Mouse (Mus musculus) embryonic stem cell, embryonic (primary cell): Measurements from ENCODE around the gene Dtx3l.

Experiments
- CTCF ChIA-PET, 4 experiments: fragments of 300-600 bp in 2 of 4; fragments of 350-600 bp in 2 of 4; sonication (Branson Sonifier 250); formaldehyde crosslinking; loops; one replicate each; lab custom pipeline; 2022; ENCODE audit warnings: inconsistent platforms in 2 of 4; lab: Charles Lee
- POLR2A ChIA-PET, 4 experiments: fragments of 300-600 bp in 2 of 4; fragments of 350-600 bp in 2 of 4; sonication (Branson Sonifier 250); formaldehyde crosslinking; loops; one replicate each; lab custom pipeline; 2022; ENCODE audit warnings: antibody characterized with exemption in 4 of 4, inconsistent platforms in 1 of 4; lab: Charles Lee

The Dtx3l gene

DNA sequence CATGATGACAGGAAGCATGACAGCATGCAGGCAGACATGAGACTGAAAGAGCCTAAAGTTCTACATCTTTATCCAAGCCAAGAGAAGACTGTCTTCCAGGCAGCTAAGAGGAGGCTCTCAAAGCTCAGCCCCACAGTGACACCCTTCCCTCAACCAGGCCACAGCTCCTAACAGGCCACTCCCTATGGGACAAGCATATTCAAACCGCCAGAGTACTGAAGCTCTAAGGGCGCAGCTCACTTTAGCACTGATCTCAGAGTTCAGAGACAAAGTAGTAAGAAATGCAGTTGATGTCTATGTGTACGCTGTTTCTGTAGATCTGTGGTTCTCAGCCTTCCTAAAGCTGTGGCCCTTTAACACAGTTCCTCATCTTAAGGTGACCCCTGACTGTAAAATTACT is 12.3 kb upstream of the Dtx3l start:
- CTCF ChIA-PET = interaction anchor here in 3 of 4 experiments (0.6 to 1.5 kb wide), 6 partner anchors 11 to 104 kb away, joined by 3 to 5 read pairs (median 3); partner anchors contain the start of gene Parp14 (in 1 of the 3)
- POLR2A ChIA-PET = interaction anchor here in 3 of 4 experiments (0.6 to 3.0 kb wide), 13 partner anchors 8 to 387 kb away, joined by 3 to 13 read pairs (median 5); no protein-coding TSS in a partner anchor

DNA sequence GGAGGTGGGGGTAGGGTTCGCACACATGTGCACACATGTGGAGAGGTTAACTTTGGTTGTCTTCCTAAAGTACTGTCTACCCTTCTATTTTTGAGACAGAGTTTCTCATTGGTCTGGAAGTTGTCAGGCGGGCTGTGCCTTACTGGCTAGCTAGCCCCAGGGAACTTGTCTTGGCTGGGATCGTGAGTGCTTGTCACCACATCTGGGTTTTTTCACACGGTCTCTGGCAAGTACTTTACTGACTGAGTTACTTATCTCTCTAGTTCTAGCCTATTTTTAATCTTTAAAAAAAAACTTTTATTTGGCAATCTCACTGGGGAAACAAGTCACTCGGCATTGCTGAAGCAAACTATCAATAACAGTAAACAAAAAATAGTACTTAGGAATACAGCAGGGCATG is 10.3 kb upstream of the Dtx3l start:
- CTCF ChIA-PET = interaction anchor here in 2 of 4 experiments (1.3 to 1.8 kb wide), 3 partner anchors 9 to 34 kb away, joined by 3 to 6 read pairs (median 5); partner anchors contain the start of gene Dtx3l (in 1 of the 2)
- POLR2A ChIA-PET = interaction anchor here in 1 of 4 experiments (1.0 to 5.0 kb wide), 5 partner anchors 10 to 35 kb away, joined by 3 to 28 read pairs (median 10); partner anchors contain the start of genes Dtx3l and Parp9

DNA sequence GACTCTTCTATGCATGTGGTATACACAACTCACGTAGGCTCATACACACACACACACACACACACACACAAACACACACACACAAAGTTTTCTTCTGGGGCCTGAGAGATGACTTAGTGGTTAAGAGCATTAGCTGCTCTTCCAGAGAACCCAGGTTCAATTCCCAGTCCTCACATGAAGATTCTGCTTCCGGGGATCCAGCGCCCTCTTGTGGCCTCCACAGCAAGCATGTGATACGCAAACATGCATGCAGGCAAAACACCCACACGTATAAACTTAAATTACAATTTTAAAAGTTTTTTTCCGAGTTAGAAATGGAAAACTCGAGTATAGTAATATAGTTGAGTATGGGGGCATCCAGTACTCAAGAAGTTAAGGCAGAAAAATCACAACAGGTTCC is 2.4 kb upstream of the Dtx3l start:
- ChIA-PET POLR2A (interaction anchor here in 2 of 4 experiments (0.6 to 3.3 kb wide), 5 partner anchors 15 to 151 kb away, joined by 3 to 18 read pairs (median 4); no protein-coding TSS in a partner anchor), CTCF (interaction anchor here (0.5 to 1.3 kb wide), 9 partner anchors 13 to 1044 kb away, joined by 3 to 8 read pairs (median 3); no protein-coding TSS in a partner anchor)

DNA sequence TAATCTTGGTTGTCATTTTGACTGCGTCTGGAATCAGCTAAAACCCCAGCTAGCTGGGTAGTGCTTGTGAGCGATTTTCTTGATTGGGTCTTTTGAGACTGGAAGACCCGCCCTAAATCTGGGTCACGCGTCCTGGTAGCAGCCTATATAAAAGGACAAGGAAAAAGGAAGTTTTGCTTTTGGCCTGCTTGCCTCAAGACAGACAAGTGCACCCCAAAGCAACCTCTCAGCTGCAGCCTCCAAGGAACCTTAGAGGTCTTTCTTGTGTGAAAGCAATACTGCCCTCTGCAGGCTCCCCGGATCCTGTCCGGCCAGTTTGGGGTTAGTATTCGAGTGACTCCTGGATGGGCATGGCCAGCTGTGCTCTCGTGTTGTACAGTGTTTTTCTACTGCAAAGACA is 739 bp upstream of the Dtx3l start:
- CTCF ChIA-PET = interaction anchor here (0.6 to 1.9 kb wide), 31 partner anchors 9 to 846 kb away, joined by 3 to 9 read pairs (median 4); partner anchors contain the start of genes Parp14 (in 1 of the 4), Sema5b (in 1 of the 4) and Wdr5b (in 1 of the 4)
- POLR2A ChIA-PET = interaction anchor here in 3 of 4 experiments (0.6 to 3.3 kb wide), 29 partner anchors 8 to 1447 kb away, joined by 3 to 18 read pairs (median 3); no protein-coding TSS in a partner anchor

DNA sequence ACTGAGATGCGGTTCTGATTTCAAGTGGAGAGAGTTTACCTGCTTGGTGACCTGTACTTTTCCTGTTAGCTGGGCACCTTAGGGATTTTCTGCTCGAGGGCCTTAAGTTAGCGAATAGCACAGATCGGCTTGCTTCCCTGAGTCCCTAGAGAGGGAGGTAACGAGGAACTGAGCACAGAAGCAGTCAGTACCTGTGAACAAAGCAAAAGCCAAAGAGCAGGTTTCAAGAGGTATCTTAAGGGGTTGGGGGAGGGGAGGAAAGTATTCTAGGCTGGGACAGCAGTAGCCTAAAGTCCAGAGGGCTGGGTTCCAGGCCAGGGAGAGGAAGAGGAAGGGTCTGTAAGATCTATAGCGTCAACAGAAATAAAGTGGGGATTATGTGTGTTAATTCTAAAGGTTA is 310 bp upstream of the Dtx3l start:
- ChIA-PET POLR2A (interaction anchor here in 3 of 4 experiments (0.6 to 3.3 kb wide), 26 partner anchors 9 to 858 kb away, joined by 3 to 18 read pairs (median 3); partner anchors contain the start of gene Wdr5b (in 1 of the 3)), CTCF (interaction anchor here (0.6 to 1.9 kb wide), 24 partner anchors 9 to 828 kb away, joined by 3 to 8 read pairs (median 4); partner anchors contain the start of genes Sema5b (in 1 of the 4) and Wdr5b (in 1 of the 4))

DNA sequence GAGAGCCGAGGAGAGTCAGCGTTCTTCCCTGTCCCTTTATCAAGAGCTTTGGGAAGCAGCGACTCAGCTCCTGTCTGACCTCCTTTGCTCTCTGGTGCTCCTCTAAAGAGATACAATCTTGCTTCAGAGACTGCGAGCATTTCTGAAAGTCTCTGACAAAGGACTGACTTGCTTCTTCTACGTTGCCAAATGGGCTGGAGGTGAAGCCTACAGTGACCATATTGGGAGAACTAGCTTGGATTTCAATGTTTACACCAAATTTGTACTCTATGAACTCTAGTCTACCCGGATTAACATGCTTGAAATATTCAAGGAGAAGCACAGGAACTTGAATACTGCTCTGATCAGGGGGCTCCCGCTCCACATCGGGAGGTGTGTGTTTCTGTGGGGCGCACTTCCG is 5.8 kb downstream of the Dtx3l start:
- CTCF ChIA-PET = interaction anchor here in 2 of 4 experiments (0.5 to 0.6 kb wide), 2 partner anchors 11 to 1183 kb away, joined by 3 to 5 read pairs; no protein-coding TSS in a partner anchor
- POLR2A ChIA-PET = interaction anchor here in 2 of 4 experiments (1.0 to 1.9 kb wide), 9 partner anchors 10 to 72 kb away, joined by 3 to 7 read pairs (median 4); no protein-coding TSS in a partner anchor

DNA sequence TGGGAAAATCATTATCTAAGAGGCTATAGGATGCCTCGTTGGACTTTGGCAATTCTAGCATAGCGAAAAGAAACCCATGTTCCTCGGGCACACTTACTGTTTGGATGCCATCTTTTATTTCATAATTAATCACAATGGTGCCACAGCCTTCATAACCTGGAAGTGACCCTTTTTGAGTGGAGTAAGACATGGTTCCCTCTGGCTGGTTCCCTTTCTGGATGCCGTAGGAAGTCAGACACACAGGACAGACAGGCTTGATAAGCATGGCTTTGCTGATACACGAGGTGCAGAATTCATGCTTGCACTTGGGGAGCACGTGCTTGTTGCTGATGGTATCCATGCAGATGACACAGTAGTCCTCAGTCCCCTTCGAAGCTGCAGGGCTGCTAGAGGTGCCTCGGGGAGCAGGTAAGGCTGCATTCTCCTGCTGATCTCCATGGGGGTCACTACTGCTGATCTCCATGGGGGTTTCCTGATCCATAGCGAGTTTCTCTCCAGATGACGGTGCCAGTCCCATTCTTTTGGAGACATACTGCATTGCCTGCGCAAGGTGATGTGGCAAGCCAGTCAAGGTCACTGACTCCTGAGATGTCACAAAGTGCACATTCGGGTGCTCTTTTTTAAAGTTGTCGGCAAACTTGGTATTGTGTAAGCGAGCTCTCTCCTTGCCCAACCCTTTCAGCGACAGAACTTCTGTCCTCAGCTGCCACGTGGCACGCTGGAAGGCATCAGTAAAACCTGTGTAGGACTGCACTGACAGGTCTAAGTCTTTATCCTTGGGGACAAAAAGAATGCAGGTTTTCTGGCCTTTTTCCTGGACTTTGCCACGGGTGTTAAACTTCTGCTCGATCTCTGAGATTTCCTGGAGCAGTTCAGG is 6.5 kb downstream of the Dtx3l start:
- ChIA-PET POLR2A (interaction anchor here in 1 of 4 experiments (1.1 to 1.9 kb wide), 5 partner anchors 14 to 71 kb away, joined by 3 to 7 read pairs (median 5); no protein-coding TSS in a partner anchor), CTCF (interaction anchor here in 2 of 4 experiments (0.5 to 0.6 kb wide), 2 partner anchors 12 to 1182 kb away, joined by 3 to 5 read pairs; no protein-coding TSS in a partner anchor)

DNA sequence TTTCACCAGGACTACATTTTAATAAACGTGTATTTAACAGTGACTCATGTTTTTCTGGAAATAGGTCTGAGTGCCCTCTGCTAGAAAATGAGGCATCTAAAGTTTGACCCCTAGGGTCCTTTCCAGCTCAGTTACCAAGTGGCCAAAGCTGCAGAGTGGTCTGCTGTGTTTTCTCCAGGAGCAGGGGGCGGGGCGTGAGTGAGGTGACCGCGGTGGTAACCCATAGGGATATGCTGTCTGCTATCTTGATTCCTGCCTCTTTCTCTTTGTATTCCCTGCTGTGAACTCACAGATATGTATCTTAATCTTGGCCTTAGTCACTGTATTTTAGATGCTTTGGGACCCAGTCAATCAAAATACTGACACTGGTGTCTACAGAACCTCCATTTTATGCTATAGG is 14.6 kb downstream of the Dtx3l start:
- POLR2A ChIA-PET = interaction anchor here in 1 of 4 experiments (1.3 kb wide), 1 partner anchor 9 kb away, joined by 3 read pairs; no protein-coding TSS in a partner anchor
- CTCF ChIA-PET = no interaction called here

DNA sequence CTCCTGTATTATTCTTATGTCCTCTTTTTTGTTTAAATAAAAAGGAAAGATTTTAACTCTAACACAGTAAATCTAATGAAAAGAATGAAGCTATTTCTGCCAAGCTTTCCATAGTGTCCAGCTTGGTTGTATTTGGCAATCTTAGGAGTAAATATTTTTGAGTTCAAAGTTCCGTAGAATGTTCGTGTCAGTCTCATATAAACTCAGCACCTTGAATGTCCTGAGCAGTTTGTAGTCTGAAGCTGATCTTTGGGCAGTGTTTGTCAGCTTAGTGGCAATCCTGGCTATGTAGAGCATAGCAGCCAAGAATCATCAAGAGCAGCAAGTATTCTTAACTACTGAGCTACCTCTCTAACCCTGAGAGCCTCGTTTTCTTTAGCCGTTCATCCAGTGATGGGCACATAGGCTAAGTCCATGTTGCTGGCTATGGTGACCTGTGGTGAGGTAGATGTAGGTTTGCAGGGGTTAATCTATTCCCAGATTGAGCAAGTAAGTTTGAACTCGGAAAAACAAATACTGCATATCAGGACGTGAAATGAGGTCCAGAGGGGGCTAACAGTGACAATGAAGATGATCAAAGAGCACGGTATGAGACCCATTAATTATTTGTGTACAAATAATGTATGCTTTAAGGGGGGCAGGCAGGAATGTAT is 15.3 kb downstream of the Dtx3l start:
- ChIA-PET POLR2A (interaction anchor here in 1 of 4 experiments (1.1 to 1.3 kb wide), 2 partner anchors 10 to 31 kb away, joined by 3 read pairs; no protein-coding TSS in a partner anchor), CTCF (interaction anchor here in 1 of 4 experiments (0.6 kb wide), 1 partner anchor 124 kb away, joined by 5 read pairs; no protein-coding TSS in a partner anchor)

DNA sequence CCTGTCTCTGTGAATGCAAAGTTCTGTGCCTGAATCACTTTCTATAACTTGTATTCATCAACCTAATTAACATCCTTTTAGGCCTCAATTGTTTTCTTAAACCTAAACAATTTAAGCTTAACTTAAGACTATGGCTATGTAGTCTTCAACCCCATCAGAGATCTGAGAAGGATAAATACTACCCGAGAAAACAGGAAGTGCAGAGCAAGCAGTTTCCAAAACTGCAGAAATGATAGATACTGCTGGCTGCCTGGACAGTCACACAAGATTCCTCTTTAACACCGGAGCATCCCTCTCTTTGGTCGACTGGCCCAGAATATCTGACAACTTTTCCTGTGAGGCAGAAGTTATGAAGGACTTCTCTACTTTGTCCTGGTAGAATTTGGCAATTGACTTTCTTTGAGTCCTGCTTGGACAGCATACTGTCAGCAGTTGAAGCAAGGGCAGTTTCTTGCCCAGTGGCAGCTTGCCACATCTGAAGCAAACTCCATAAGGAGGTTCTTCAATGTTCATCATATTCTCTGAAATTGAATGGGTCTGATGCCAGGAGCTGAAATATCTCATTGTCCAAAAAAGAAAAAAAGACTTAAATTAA is 16.6 kb downstream of the Dtx3l start:
- POLR2A ChIA-PET = interaction anchor here in 1 of 4 experiments (1.0 kb wide), 1 partner anchor 14 kb away, joined by 3 read pairs; no protein-coding TSS in a partner anchor
- CTCF ChIA-PET = interaction anchor here in 1 of 4 experiments (0.5 kb wide), 1 partner anchor 11 kb away, joined by 3 read pairs; no protein-coding TSS in a partner anchor

DNA sequence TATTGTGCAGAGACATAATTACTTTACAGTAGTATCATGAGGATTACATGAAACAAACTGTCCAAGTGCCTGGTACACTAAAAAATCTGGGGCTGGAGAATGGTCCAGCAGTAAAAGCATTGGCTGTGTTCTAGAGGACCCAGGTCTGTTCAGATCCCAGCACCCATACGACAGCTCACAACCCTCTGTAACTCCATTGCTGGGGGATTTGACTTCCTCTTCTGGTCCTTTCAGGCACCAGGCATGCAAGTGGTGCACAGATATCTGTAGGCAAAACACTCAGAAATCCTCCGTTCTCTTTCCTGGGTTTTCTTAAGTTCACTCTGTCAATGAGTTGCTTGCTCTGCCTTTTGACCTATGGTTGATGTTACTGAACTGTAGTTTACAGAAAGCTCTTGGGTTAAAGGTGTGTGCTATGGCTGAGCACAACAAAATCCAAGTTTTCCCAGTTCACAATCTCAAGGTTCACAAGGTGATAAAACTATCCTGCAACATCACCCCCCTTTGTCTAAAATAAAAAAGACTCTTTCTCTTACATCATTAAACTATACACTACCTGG is 17.2 kb downstream of the Dtx3l start:
- CTCF ChIA-PET = no interaction called here
- POLR2A ChIA-PET = interaction anchor here in 1 of 4 experiments (1.0 kb wide), 1 partner anchor 14 kb away, joined by 3 read pairs; no protein-coding TSS in a partner anchor

DNA sequence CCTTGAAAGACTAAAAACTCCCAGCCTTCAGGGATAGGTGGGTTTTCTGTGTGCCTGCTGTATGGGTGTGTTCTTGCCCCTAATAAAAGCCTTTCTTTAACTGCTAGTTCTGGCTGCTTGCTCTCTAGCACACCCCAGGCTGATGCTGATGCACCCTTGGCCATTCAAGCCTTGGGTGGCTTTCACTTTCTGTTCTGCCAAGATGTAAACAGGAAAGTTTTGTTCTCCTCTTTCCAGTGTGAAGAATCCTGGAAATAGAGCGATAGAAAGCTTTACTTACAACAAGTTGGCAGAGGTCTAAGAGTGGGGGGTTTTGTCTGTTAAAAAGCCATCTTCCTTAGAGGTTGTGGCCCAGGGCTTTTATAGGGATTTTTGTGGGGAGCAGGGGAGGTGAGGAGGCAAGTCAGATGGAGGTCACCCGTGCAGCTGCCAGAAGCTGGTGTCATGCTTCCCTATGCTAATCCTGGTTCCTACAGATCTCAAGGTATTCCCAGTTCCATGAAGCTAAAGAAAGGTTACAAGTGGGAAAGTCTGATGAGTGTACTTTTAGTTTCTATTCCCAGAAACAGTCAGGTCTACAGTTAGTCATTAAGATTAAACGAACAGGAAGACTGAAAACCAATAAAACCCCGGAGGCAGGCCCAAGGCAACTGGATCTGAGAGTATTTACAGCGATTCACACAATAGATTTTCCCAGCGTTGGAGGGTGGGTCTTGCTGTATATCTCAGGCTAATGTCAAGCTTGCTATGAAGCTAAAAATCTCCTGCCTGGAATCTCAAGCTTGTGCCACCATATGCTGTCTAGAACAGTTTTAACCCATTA is 20.0 kb downstream of the Dtx3l start:
- ChIA-PET POLR2A (interaction anchor here in 2 of 4 experiments (0.6 to 1.7 kb wide), 5 partner anchors 18 to 117 kb away, joined by 3 to 4 read pairs (median 3); no protein-coding TSS in a partner anchor), CTCF (interaction anchor here in 1 of 4 experiments (1.4 kb wide), 1 partner anchor 21 kb away, joined by 5 read pairs; no protein-coding TSS in a partner anchor)

DNA sequence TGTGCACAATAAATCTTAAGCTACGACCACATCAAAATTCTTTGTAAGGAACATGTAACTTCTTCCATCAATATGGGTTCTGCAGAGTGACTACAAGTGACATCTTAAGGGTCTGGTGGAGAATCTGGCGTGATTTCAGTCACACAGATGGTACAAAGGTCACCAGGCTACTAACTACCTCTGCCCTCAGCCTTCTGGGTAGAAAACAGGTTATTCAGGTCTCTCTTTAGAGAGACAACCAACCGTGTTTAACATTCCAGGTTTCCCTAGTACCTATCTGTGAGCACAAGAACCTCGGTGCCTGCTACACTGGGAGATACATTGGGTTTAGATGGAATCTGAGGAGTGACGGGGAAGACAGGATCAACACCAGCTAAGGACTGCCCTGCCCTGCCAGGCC is 24.6 kb downstream of the Dtx3l start:
- ChIA-PET CTCF (interaction anchor here in 3 of 4 experiments (0.5 to 1.8 kb wide), 4 partner anchors 25 to 1186 kb away, joined by 3 to 6 read pairs (median 4); no protein-coding TSS in a partner anchor), POLR2A (interaction anchor here in 1 of 4 experiments (1.2 to 2.2 kb wide), 3 partner anchors 19 to 26 kb away, joined by 4 to 7 read pairs (median 6); no protein-coding TSS in a partner anchor)

DNA sequence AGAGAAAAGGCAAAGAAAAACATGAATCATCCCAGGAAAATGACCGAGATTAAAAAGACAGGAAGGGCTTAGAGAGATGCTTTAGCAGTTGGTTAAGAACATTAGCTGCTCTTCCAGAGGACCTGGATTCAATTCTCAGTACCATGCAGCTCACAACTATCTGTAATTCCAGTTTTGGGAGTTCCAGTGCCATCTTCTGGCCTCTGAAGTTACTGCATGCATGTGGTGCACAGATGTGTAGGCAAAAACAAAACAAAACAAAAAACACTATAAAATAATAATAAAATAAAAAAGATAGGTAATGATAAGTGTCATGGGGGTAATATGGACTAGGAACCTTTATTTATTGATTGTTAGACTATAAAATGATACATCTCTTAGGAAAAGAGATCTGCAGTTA is 25.4 kb downstream of the Dtx3l start:
- POLR2A ChIA-PET = interaction anchor here in 3 of 4 experiments (0.5 to 2.2 kb wide), 8 partner anchors 19 to 138 kb away, joined by 3 to 7 read pairs (median 4); no protein-coding TSS in a partner anchor
- CTCF ChIA-PET = interaction anchor here (0.5 to 1.8 kb wide), 24 partner anchors 9 to 798 kb away, joined by 3 to 6 read pairs (median 3); partner anchors contain the start of gene Parp14 (in 1 of the 4)

DNA sequence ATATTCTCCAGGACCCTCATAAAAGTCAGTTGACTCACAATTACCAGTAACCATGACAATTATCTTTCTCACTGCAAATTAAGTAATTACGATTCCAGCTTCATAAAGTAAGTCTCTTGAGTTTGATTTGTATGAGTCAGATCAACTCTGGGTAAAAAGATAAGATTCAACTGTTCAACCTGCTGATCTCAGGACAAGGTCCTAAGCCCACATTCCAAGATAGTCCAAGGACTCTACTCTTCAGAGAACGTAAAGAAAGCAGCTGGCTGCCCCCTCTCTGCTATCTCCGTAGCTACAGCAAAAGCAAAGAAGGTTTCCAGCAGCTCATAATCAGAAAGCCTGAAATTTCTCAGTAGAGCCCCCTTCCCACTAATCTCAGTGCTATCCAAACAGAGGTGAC is 27.5 kb downstream of the Dtx3l start:
- CTCF ChIA-PET = interaction anchor here in 3 of 4 experiments (0.6 to 1.4 kb wide), 4 partner anchors 11 to 986 kb away, joined by 3 to 4 read pairs (median 3); no protein-coding TSS in a partner anchor
- POLR2A ChIA-PET = interaction anchor here in 2 of 4 experiments (0.6 to 1.7 kb wide), 5 partner anchors 9 to 202 kb away, joined by 3 to 4 read pairs (median 3); no protein-coding TSS in a partner anchor
